Mouse (Mus musculus) testis, postnatal 14 days (tissue): Measurements from ENCODE around the gene Lrrn3.

Source experiments
- DNase-seq: peaks from one replicate; pipeline ENCODE4 v3.0.0; 2021; ENCODE audit warnings: low spot score

Lrrn3 gene

GRCm38 (mm10) chr12:41428806-41429205 lies 57.4 kb downstream of the Lrrn3 start:
- DNase-seq: no peak

- no peak for DNase-seq
These were observed 58.8 kb downstream of the Lrrn3 start for GRCm38 (mm10) chr12:41427464-41427863.

GRCm38 (mm10) chr12:41425101-41425679 lies 61.0 kb downstream of the Lrrn3 start:
- DNase-seq: no peak

GRCm38 (mm10) chr12:41417961-41418360 lies 68.3 kb downstream of the Lrrn3 start:
- DNase-seq: no peak

- no peak for DNase-seq
These were observed 69.1 kb downstream of the Lrrn3 start for GRCm38 (mm10) chr12:41417099-41417498.

- no peak for DNase-seq
These were observed 69.6 kb downstream of the Lrrn3 start for GRCm38 (mm10) chr12:41416635-41417034.

- DNase-seq: no peak
These were observed 76.8 kb downstream of the Lrrn3 start for GRCm38 (mm10) chr12:41409431-41409830.

GRCm38 (mm10) chr12:41401923-41402322 lies 84.3 kb downstream of the Lrrn3 start:
- DNase-seq: no peak
